Mouse (Mus musculus) hematopoietic stem cell, adult 5-6 weeks (primary cell): ENCODE measurements around the gene Wdr43. TPM values are rescaled to one million over a fixed set of nuclear protein-coding genes. Genes with fewer than 3 reads are reported as not detected.
A peak's percentile ranks its signal among the peaks of the same experiment; 100 is the strongest.
"Not testable (repeated sequence)": the region's sequence is repeated elsewhere in the genome, so short reads cannot be mapped to it uniquely, and the experiment has no call there.

Experiments used
- ATAC-seq, 2 experiments: fragments of 125-278 bp in 1 of 2; replicated peaks in 1 of 2; 2 replicates each; pipeline ENCODE4 v1.8.0; 2016 to 2017; ENCODE audit warnings: inconsistent platforms in 2 of 2, mild to moderate bottlenecking in 2 of 2, moderate number of reproducible peaks in 2 of 2, low read depth in 1 of 2, moderate TSS enrichment in 1 of 2; ENCODE audit not compliant: low FRiP score in 2 of 2, poor library complexity in 2 of 2, severe bottlenecking in 2 of 2, insufficient read depth in 1 of 2, low TSS enrichment in 1 of 2
- total RNA-seq: library from RNA; stranded (forward); fragments of 172-1452, 232-1000 nt; gene quantifications from 2 replicates; pipeline ENCODE4 v1.2.3, GENCODE M21; 2017

The Wdr43 gene
- total RNA-seq, result 292 and 334 TPM in 2 replicates

GRCm38 (mm10) chr17:71615638-71616318, at the start of gene Wdr43:
TSS of gene Wdr43 (plus strand) at chr17:71615895.
- peak; percentile 99 for ATAC-seq

DNA sequence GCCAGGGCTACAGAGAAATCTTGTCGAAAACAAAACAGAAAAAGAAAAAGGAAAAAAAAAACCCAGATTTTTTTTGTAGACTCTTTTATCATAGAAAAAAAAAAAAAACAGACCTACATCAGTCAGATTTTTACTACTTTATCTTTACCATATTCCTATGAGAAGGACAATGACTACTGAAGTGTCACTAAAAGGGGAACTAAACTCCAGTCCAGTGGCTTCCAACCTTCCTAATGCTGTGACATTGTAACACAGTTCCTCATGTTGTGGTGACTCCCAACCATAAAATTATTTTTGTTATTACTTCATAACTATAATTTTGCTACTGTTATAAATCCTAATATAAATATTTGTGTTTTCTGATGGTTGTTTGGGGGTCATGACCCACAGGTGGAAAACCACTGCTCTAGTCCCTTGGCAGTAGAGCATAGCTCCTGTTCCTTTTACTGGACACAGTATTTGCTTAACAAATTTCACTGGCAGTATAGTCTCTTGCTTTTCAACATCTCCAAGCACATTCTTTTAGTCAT, 36.5 kb upstream of the Wdr43 start:
- no peak for ATAC-seq

DNA sequence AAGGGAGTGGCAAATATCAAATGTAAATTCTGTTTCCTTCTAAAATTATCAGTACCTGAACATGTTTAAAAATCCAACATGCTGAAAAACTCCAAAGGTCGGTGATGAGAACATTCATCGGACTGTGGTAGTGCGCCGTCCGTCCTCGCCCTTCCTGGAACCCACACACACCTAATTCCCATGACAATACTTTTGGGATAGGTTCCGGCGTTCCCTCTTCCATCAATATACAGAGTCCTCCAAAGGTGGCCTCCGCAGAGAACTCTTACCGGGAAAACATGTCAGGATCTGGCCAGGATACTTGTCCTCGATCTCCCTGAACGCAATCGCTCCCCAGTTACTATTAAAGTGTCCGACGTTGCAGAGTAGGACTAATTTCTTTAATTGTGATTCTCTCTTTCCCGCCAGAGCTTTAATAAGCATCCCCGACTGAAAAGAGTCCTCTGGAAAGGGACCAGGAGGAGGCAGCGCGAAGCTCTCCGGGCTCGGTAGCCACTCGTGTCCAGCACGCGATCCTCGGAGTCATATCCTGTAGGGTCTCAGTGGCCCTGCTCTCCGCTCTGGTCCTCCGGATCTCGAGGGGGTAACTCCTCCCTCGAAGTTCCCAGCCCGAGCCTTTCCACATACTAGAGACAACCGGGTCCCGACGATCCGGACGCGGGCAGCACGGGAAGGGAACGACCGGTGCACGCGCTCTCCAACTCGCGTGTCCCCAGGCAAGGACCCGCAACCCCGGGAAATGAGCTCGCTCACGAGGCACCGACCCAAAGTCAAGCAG, 17.6 kb upstream of the Wdr43 start:
- peak; percentile 24 to 50 for ATAC-seq

DNA sequence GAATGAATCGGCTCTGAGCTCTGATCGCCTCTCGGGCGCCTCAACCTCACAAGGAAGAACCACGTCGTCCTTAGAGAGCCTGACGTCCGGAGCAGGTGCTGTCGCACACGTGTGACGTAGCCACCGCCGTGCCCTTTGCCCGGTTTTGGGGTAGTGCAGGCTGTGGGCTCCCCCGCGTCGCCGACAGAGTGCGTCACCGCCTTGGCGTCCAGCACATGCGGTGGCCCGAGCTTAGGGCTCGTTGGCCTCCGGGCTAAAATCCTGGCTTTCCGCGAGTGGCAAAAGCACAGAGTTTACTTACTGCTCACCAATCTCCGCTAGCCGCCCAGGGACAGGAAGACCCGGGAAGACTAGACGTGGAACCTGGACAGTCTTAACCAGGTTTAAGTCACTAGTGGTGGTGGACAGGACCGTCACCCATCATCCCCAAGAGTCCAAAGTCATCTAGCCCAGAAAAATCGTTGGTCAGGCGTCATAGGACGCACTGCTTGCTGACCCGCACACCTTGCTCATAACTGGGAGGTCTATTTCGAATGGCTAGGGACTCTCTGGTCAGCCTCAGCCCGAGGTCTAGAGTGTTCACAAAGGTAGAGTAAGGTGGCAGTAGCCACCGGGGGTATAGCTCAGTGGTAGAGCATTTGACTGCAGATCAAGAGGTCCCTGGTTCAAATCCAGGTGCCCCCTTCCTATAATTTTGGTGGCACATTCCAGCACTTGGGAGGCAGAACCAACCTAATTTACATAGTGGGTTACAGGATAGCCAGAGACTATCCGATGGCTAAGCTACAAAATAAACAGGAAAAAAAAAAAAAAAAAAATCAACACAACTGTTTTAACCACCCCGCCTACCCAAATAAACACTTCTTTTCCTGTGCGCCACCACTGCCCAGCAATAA, 16.8 kb upstream of the Wdr43 start:
- peak; percentile 92 to 97 for ATAC-seq

- peak; percentile 18 to 34; a peak in 3 of 4 replicates for ATAC-seq
These were observed 781 bp downstream of the Wdr43 start for GRCm38 (mm10) chr17:71616319-71617032.

GRCm38 (mm10) chr17:71617033-71617362, 1.3 kb downstream of the Wdr43 start:
- no peak for ATAC-seq

- no peak for ATAC-seq
These were observed 2.3 kb downstream of the Wdr43 start for GRCm38 (mm10) chr17:71617974-71618373.

DNA sequence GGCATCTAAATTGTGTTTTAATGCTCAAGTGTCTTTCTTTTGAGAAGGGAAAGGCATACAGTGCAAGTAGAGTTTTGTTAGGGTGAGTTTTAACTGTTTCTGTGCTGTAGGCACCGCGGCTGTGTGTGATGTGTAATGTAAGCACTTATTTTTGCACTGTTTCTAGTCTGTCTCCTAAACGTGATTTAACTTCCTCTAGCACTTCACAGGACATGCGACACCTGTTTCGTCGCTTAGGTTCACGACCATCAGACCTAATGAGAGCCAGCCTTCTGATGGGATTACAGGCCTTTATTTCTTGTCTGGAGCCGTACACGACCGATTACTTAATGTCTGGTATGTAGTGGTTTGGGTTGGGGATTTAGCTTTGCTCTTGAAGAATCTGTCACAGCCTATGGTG, 16.1 kb downstream of the Wdr43 start:
- ATAC-seq, result no peak

- no peak for ATAC-seq
These were observed 17.7 kb downstream of the Wdr43 start for GRCm38 (mm10) chr17:71633350-71633749.

- no peak for ATAC-seq
These were observed 21.1 kb downstream of the Wdr43 start for GRCm38 (mm10) chr17:71636786-71637185.

- ATAC-seq, result no peak
These were observed 22.1 kb downstream of the Wdr43 start for GRCm38 (mm10) chr17:71637750-71638265.

DNA sequence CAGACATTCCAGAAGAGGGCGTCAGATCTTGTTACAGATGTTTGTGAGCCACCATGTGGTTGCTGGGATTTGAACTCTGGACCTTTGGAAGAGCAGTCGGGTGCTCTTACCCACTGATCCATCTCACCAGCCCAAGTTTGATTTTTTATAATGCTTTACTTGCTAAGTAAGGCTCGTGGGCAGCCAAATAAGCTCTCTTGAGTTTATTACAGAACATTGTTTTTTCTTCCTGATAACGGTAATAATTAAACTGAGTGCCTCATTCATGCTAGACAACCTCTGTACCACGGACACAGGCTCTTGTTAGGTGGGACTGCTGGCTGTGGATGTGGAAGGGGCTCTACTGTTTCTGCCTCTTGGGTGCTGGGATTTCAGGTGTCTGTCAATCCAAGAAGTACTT, 23.4 kb downstream of the Wdr43 start:
- ATAC-seq, result not testable (repeated sequence)

DNA sequence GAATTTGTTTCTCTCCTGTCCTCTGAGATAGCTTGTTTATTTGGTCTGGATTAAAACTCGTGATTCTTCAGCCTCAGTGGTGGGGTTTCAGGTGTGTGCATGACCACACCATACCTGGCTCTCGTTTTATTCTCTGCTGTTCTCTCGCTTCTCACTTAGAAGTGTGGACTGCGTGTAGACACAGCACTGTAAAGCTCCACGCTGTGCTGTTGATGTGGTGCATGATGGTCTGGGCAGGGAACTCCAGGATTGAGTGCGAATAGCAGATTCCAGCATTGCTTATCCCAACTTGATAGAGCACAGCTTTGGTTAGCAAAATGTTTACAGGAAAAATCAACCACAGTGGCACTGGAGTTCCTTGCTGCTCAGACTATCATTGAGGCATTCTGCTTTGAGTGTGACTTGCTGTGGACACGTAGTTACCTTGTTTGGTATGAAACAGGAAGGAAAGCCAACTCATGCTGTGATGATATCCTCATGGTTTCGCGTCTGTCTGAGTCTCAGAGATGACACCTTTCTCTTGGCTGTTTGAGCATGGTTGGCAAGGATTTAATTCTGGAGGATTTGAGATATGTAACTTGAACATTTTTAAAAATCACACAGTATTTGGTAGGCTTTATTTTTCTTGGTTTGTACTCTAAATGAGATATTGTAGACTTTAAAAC, 24.9 kb downstream of the Wdr43 start:
- no peak for ATAC-seq

- ATAC-seq, result no peak
These were observed 26.5 kb downstream of the Wdr43 start for GRCm38 (mm10) chr17:71642190-71642589.

DNA sequence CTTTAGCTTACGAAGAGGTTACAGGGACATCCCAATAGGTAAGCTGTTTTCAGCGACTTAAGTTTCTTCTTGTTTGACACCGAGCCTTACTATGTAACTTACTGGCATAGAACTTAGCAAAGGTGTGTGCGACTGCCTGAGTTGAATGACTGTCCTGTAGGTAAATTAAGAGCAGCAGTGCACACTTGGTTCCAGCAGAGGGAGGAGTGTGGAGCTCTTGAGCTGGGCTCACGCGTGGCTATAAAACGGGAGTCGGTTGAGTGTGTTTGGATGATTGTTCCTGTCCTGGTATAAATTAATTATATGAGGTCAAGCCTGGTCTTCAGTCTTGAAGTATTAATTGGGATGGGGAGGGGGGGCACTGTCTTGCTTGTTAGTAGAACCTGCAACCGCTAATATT, 34.3 kb downstream of the Wdr43 start:
- no peak for ATAC-seq

DNA sequence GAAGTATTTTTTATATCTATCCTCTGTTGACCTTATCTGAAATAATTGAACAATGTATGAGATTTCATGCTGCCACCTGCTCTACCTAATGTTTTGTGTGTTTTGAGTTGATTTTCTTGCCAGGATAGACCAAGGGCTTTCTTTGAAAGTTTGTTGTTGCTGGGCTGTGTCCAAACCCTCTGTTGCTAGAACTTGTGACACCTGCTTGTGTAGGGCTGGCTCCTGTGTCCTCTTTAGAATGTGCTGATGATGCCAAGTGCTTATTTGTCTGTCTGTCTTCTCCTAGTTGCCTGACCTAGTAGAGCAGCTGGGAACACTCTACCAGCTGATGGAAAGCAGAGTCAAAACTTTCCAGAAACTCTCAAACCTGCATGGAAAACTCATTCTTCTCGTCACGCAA, 36.8 kb downstream of the Wdr43 start:
- ATAC-seq, result no peak
